Mouse (Mus musculus) hindbrain, embryonic 10.5 days (tissue): Measurements from ENCODE around the gene Lrrc4c. TPM values are rescaled to one million over a fixed set of nuclear protein-coding genes. Genes with fewer than 3 reads are reported as not detected.

Experiments used
- DNase-seq: peaks from one replicate; pipeline ENCODE4 v3.0.0-alpha.2; 2017; ENCODE audit warnings: low spot score
- H3K27ac ChIP-seq: fragments of 300-500 bp; sonication (generic); 2 replicates; pipeline ENCODE4 v1.5.1; 2016; ENCODE audit warnings: mild to moderate bottlenecking, moderate library complexity
- H3K27me3 ChIP-seq: fragments of 300-500 bp; sonication (generic); 2 replicates; pipeline ENCODE4 v1.6.1; 2016; ENCODE audit warnings: mild to moderate bottlenecking; ENCODE audit not compliant: poor library complexity, insufficient read depth, severe bottlenecking
- H3K36me3 ChIP-seq: fragments of 300-500 bp; sonication (generic); 2 replicates; pipeline ENCODE4 v1.6.1; 2016; ENCODE audit warnings: mild to moderate bottlenecking, moderate library complexity
- H3K4me1 ChIP-seq: fragments of 300-500 bp; sonication (generic); replicated peaks from 2 replicates; pipeline ENCODE4 v1.6.1; 2016; ENCODE audit warnings: mild to moderate bottlenecking
- H3K4me3 ChIP-seq: fragments of 300-500 bp; sonication (generic); 2 replicates; pipeline ENCODE4 v1.5.1; 2016; ENCODE audit warnings: mild to moderate bottlenecking, moderate library complexity
- H3K9me3 ChIP-seq: fragments of 300-500 bp; sonication (generic); 2 replicates; pipeline ENCODE4 v1.6.1; 2016; ENCODE audit warnings: mild to moderate bottlenecking, moderate library complexity
- WGBS: fragments of 180-500 bp; shearing (Covaris S2); methylation state at CpG from one replicate; pipeline ENCODE4 v1.1.7; 2016; 5-methylcytosine and 5-hydroxymethylcytosine counted together
- polyA plus RNA-seq: library from polyadenylated mRNA; unstranded; fragments of >200 nt; fragmentation: Nextera tagmentation; extraction: Ambion mirVana; gene quantifications from 2 replicates; pipeline ENCODE4 v1.2.1, GENCODE M21; 2016

Gene Lrrc4c
- polyA plus RNA-seq, 1 experiment from 2014 or later, result 3.1 TPM

GRCm38 (mm10) chr2:96580136-96580733 is 262.3 kb downstream of the Lrrc4c start:
- no peak overlapping the region for H3K27ac ChIP-seq
- H3K36me3 ChIP-seq, result no peaks in the 10 kb centered on the region
- no peak for DNase-seq
- H3K4me3 ChIP-seq, result no peak overlapping the region
- H3K4me1 ChIP-seq, result peaks cover 4% of the 10 kb centered on the region
- WGBS, result 80% methylated on average over 1 of the region's 1 CpGs
- H3K27me3 ChIP-seq, result no peaks in the 10 kb centered on the region
- H3K9me3 ChIP-seq, result no peaks in the 10 kb centered on the region

- H3K27ac ChIP-seq, result no peak overlapping the region
- no peaks in the 10 kb centered on the region for H3K27me3 ChIP-seq
- WGBS, result 7% methylated on average over 4 of the region's 4 CpGs
- no peaks in the 10 kb centered on the region for H3K36me3 ChIP-seq
- no peak overlapping the region for H3K4me3 ChIP-seq
- no peaks in the 10 kb centered on the region for H3K4me1 ChIP-seq
- no peaks in the 10 kb centered on the region for H3K9me3 ChIP-seq
- DNase-seq, result peak; percentile 44
Observed at GRCm38 (mm10) chr2:96585665-96586064, 267.7 kb downstream of the Lrrc4c start.

- DNase-seq, result no peak
- Histone ChIP-seq H3K4me1 (no peaks in the 10 kb centered on the region), H3K27ac (no peak overlapping the region), H3K9me3 (no peaks in the 10 kb centered on the region), H3K36me3 (no peaks in the 10 kb centered on the region), H3K4me3 (no peak overlapping the region), H3K27me3 (no peaks in the 10 kb centered on the region)
- whole genome bisulfite sequencing, result 94% methylated on average over 3 of the region's 3 CpGs
Observed at GRCm38 (mm10) chr2:96604801-96605200, 286.8 kb downstream of the Lrrc4c start.

- Histone ChIP-seq H3K4me1 (no peaks in the 10 kb centered on the region), H3K4me3 (no peak overlapping the region), H3K27ac (no peak overlapping the region), H3K9me3 (no peaks in the 10 kb centered on the region), H3K27me3 (no peaks in the 10 kb centered on the region), H3K36me3 (no peaks in the 10 kb centered on the region)
- 89% methylated on average over 1 of the region's 1 CpGs for WGBS
- DNase-seq, result no peak
Observed at GRCm38 (mm10) chr2:96614121-96614520, 296.2 kb downstream of the Lrrc4c start.

- Histone ChIP-seq H3K36me3 (no peaks in the 10 kb centered on the region), H3K9me3 (no peaks in the 10 kb centered on the region), H3K4me1 (no peaks in the 10 kb centered on the region), H3K27ac (no peak overlapping the region), H3K27me3 (no peaks in the 10 kb centered on the region), H3K4me3 (no peak overlapping the region)
- WGBS, result 79% methylated on average over 6 of the region's 6 CpGs
- DNase-seq, result no peak
Observed at GRCm38 (mm10) chr2:96618691-96619205, 300.8 kb downstream of the Lrrc4c start.

- WGBS, result 79% methylated on average over 4 of the region's 4 CpGs
- Histone ChIP-seq H3K9me3 (no peaks in the 10 kb centered on the region), H3K4me3 (no peak overlapping the region), H3K27ac (no peak overlapping the region), H3K4me1 (no peaks in the 10 kb centered on the region), H3K36me3 (no peaks in the 10 kb centered on the region), H3K27me3 (no peaks in the 10 kb centered on the region)
- no peak for DNase-seq
Observed at GRCm38 (mm10) chr2:96667113-96667512, 349.1 kb downstream of the Lrrc4c start.

GRCm38 (mm10) chr2:96681806-96682205 is 363.8 kb downstream of the Lrrc4c start:
- no peak overlapping the region for H3K27ac ChIP-seq
- WGBS, result 85% methylated on average over 4 of the region's 4 CpGs
- H3K4me1 ChIP-seq, result no peaks in the 10 kb centered on the region
- no peaks in the 10 kb centered on the region for H3K27me3 ChIP-seq
- DNase-seq, result no peak
- no peaks in the 10 kb centered on the region for H3K9me3 ChIP-seq
- no peaks in the 10 kb centered on the region for H3K36me3 ChIP-seq
- no peak overlapping the region for H3K4me3 ChIP-seq

GRCm38 (mm10) chr2:96685328-96685727 is 367.4 kb downstream of the Lrrc4c start:
- H3K27me3 ChIP-seq, result no peaks in the 10 kb centered on the region
- H3K4me3 ChIP-seq, result no peak overlapping the region
- WGBS, result 75% methylated on average over 1 of the region's 1 CpGs
- no peak overlapping the region for H3K27ac ChIP-seq
- no peak for DNase-seq
- H3K4me1 ChIP-seq, result no peaks in the 10 kb centered on the region
- no peaks in the 10 kb centered on the region for H3K9me3 ChIP-seq
- H3K36me3 ChIP-seq, result no peaks in the 10 kb centered on the region

GRCm38 (mm10) chr2:96705004-96705403 is 387.0 kb downstream of the Lrrc4c start:
- Histone ChIP-seq H3K36me3 (no peaks in the 10 kb centered on the region), H3K27ac (no peak overlapping the region), H3K9me3 (no peaks in the 10 kb centered on the region), H3K4me3 (no peak overlapping the region), H3K27me3 (no peaks in the 10 kb centered on the region), H3K4me1 (no peaks in the 10 kb centered on the region)
- WGBS, result 38% methylated on average over 3 of the region's 3 CpGs
- no peak for DNase-seq

GRCm38 (mm10) chr2:96707772-96708350 is 389.9 kb downstream of the Lrrc4c start:
- DNase-seq, result no peak
- Histone ChIP-seq H3K4me1 (no peaks in the 10 kb centered on the region), H3K27me3 (no peaks in the 10 kb centered on the region), H3K36me3 (no peaks in the 10 kb centered on the region), H3K4me3 (no peak overlapping the region), H3K27ac (no peak overlapping the region), H3K9me3 (no peaks in the 10 kb centered on the region)
- WGBS, result 67% methylated on average over 4 of the region's 4 CpGs

GRCm38 (mm10) chr2:96714561-96714960 is 396.6 kb downstream of the Lrrc4c start:
- Histone ChIP-seq H3K27me3 (no peaks in the 10 kb centered on the region), H3K4me3 (no peak overlapping the region), H3K36me3 (no peaks in the 10 kb centered on the region), H3K4me1 (no peaks in the 10 kb centered on the region), H3K27ac (no peak overlapping the region), H3K9me3 (no peaks in the 10 kb centered on the region)
- DNase-seq, result no peak
- 91% methylated on average over 7 of the region's 7 CpGs for WGBS

GRCm38 (mm10) chr2:96717353-96717752 is 399.4 kb downstream of the Lrrc4c start:
- H3K4me3 ChIP-seq, result no peak overlapping the region
- DNase-seq, result no peak
- H3K4me1 ChIP-seq, result no peaks in the 10 kb centered on the region
- no peaks in the 10 kb centered on the region for H3K27me3 ChIP-seq
- no peaks in the 10 kb centered on the region for H3K36me3 ChIP-seq
- no peaks in the 10 kb centered on the region for H3K9me3 ChIP-seq
- no peak overlapping the region for H3K27ac ChIP-seq
- 90% methylated on average over 2 of the region's 2 CpGs for WGBS

GRCm38 (mm10) chr2:96723395-96723794 is 405.4 kb downstream of the Lrrc4c start:
- Histone ChIP-seq H3K27ac (no peak overlapping the region), H3K4me3 (no peak overlapping the region), H3K4me1 (no peaks in the 10 kb centered on the region), H3K9me3 (no peaks in the 10 kb centered on the region), H3K27me3 (no peaks in the 10 kb centered on the region), H3K36me3 (no peaks in the 10 kb centered on the region)
- no peak for DNase-seq

GRCm38 (mm10) chr2:96736081-96736480 is 418.1 kb downstream of the Lrrc4c start:
- no peak for DNase-seq
- Histone ChIP-seq H3K9me3 (no peaks in the 10 kb centered on the region), H3K27ac (no peak overlapping the region), H3K4me1 (no peaks in the 10 kb centered on the region), H3K36me3 (no peaks in the 10 kb centered on the region), H3K27me3 (no peaks in the 10 kb centered on the region), H3K4me3 (no peak overlapping the region)
